ENCODE assay signal across 8 mouse cellular contexts in genomic region chr7:127801010-127801621, GRCm38 (mm10). TPM values are rescaled to one million over a fixed set of nuclear protein-coding genes. Genes with fewer than 3 reads are reported as not detected.
DNase-seq lines count a peak whose midpoint lies in the region; ATAC-seq and TF ChIP-seq lines count a peak whose summit lies in the region.

No protein-coding gene starts in this region.

- H3K4me3 ChIP-seq in lung, adult 2 months (replicated peaks; ENCODE audit: extremely low read depth, low read depth, low read length) = peak overlapping the region; percentile 81
- peak overlapping the region; percentile 41 for H3K4me3 ChIP-seq in heart, embryonic 13.5 days
- H3K4me3 ChIP-seq in liver, embryonic 15.5 days (replicated peaks) = peak overlapping the region; percentile 33

- peaks cover 6% of the 10 kb centered on the region for H3K4me1 ChIP-seq in lung, adult 2 months (ENCODE audit: control insufficient read depth, insufficient read depth, low read length)
- peaks cover 13% of the 10 kb centered on the region for H3K4me1 ChIP-seq in heart, embryonic 13.5 days
- peaks cover 57% of the 10 kb centered on the region for H3K4me1 ChIP-seq in liver, embryonic 15.5 days (replicated peaks)

- peak overlapping the region; percentile 37 for H3K27ac ChIP-seq in heart, embryonic 13.5 days (replicated peaks)
- H3K27ac ChIP-seq in liver, embryonic 15.5 days (replicated peaks) = peak overlapping the region; percentile 67

- 77% methylated on average over 8 of the region's 8 CpGs for WGBS in lung, adult 2 months
- WGBS in heart, embryonic 13.5 days = 90% methylated on average over 8 of the region's 8 CpGs
- WGBS in liver, embryonic 15.5 days (ENCODE audit: insufficient replicate concordance) = 65% methylated on average over 8 of the region's 8 CpGs

- peak overlapping the region; percentile 62 for H3K4me2 ChIP-seq in heart, embryonic 13.5 days
- H3K4me2 ChIP-seq in liver, embryonic 15.5 days = peak overlapping the region; percentile 56

- H3K27me3 ChIP-seq in heart, embryonic 13.5 days (replicated peaks) = no peaks in the 10 kb centered on the region
- H3K27me3 ChIP-seq in liver, embryonic 15.5 days = no peaks in the 10 kb centered on the region

- no peak; the same call in 1 of the 2 replicates for ATAC-seq in heart, embryonic 13.5 days (ENCODE audit: extremely low read depth, insufficient number of reproducible peaks, low FRiP score, low TSS enrichment)
- peak; percentile 4; the same call in 1 of the 2 replicates for ATAC-seq in liver, embryonic 15.5 days (ENCODE audit: insufficient read depth)
- no peak for ATAC-seq in megakaryocyte-erythroid progenitor cell, adult 5-6 weeks (replicated peaks; ENCODE audit: low FRiP score, low TSS enrichment, poor library complexity, severe bottlenecking)

- H3K9ac ChIP-seq in heart, embryonic 13.5 days = peak overlapping the region; percentile 61
- no peak overlapping the region for H3K9ac ChIP-seq in liver, embryonic 15.5 days

- no peak for TF ChIP-seq POLR2A in lung, adult 2 months (IDR thresholded peaks at IDR 0.05; ENCODE audit: borderline replicate concordance, extremely low read depth, low read depth, low read length)

- H3K9me3 ChIP-seq in heart, embryonic 13.5 days = no peaks in the 10 kb centered on the region
- no peaks in the 10 kb centered on the region for H3K9me3 ChIP-seq in liver, embryonic 15.5 days (replicated peaks)

- peaks cover 58% of the 10 kb centered on the region for H3K36me3 ChIP-seq in heart, embryonic 13.5 days
- peaks cover 45% of the 10 kb centered on the region for H3K36me3 ChIP-seq in liver, embryonic 15.5 days (replicated peaks)

- peak; percentile 56 for DNase-seq in adrenal gland, adult 2 months
- no peak for DNase-seq in adrenal gland, postnatal 25 days
- no peak for DNase-seq in lung, adult 2 months
- DNase-seq in lung, postnatal 10 days = no peak
- DNase-seq in retina, postnatal 1 day = no peak

- no peak for TF ChIP-seq CTCF in lung, adult 2 months (IDR thresholded peaks at IDR 0.05; ENCODE audit: insufficient read depth, low read length)

RNA-seq across cellular contexts. Expression of gene Hsd3b7, which starts 0.7 kb away (rescaled TPM):
- 10 to 100 TPM; 45.5 to 46.2 TPM for total RNA-seq in adrenal gland, adult 2 months (2021)
- polyA plus RNA-seq in adrenal gland, adult 2 months (2012; rRNA removed) = 83.9 and 86.5 TPM in 2 replicates
- 49.1 and 66.2 TPM in 2 replicates for total RNA-seq in adrenal gland, postnatal 25 days (2021)
- 79.4 and 81.7 TPM in 2 replicates for polyA plus RNA-seq in lung, adult 2 months (2012; rRNA removed)
- 19.5 and 21.6 TPM in 2 replicates for polyA plus RNA-seq in heart, embryonic 13.5 days (2015; fragmentation: Nextera tagmentation; extraction: Ambion mirVana)
- 55.9 and 75.3 TPM in 2 replicates for polyA plus RNA-seq in liver, embryonic 15.5 days (2015; fragmentation: Nextera tagmentation; extraction: Ambion mirVana)
- total RNA-seq in megakaryocyte-erythroid progenitor cell, adult 5-6 weeks (2014; fragmentation: Nextera tagmentation) = 38.9 and 56.1 TPM in 2 replicates
- total RNA-seq in megakaryocyte-erythroid progenitor cell, adult 5-6 weeks (2017) = 16.8 and 60.3 TPM in 2 replicates

RNA-seq across cellular contexts. Expression of gene Gm49388, which starts 15.7 kb away (rescaled TPM):
- 1 to 10 TPM; 2.2 to 4.6 TPM for total RNA-seq in adrenal gland, adult 2 months (2021)
- not detected in 2 replicates for polyA plus RNA-seq in adrenal gland, adult 2 months (2012; rRNA removed)
- total RNA-seq in adrenal gland, postnatal 25 days (2021) = 4.4 and 6.9 TPM in 2 replicates
- polyA plus RNA-seq in lung, adult 2 months (2012; rRNA removed) = not detected in 2 replicates
- not detected in 2 replicates for polyA plus RNA-seq in heart, embryonic 13.5 days (2015; fragmentation: Nextera tagmentation; extraction: Ambion mirVana)
- polyA plus RNA-seq in liver, embryonic 15.5 days (2015; fragmentation: Nextera tagmentation; extraction: Ambion mirVana) = not detected in 2 replicates
- 1.0 TPM in 1 of 2 replicates, not detected in the other for total RNA-seq in megakaryocyte-erythroid progenitor cell, adult 5-6 weeks (2014; fragmentation: Nextera tagmentation)
- total RNA-seq in megakaryocyte-erythroid progenitor cell, adult 5-6 weeks (2017) = 0.85 TPM in 1 of 2 replicates, not detected in the other

RNA-seq across cellular contexts. Expression of gene Stx4a, which starts 23.0 kb away (rescaled TPM):
- total RNA-seq in adrenal gland, adult 2 months (2021) = 100 to 1,000 TPM in 1 of 2 experiments, 10 to 100 TPM in 1; 79.6 to 102 TPM
- polyA plus RNA-seq in adrenal gland, adult 2 months (2012; rRNA removed) = 52.2 and 54.0 TPM in 2 replicates
- 101 and 122 TPM in 2 replicates for total RNA-seq in adrenal gland, postnatal 25 days (2021)
- 63.5 and 77.9 TPM in 2 replicates for polyA plus RNA-seq in lung, adult 2 months (2012; rRNA removed)
- 39.2 and 48.9 TPM in 2 replicates for polyA plus RNA-seq in heart, embryonic 13.5 days (2015; fragmentation: Nextera tagmentation; extraction: Ambion mirVana)
- 14.6 and 14.9 TPM in 2 replicates for polyA plus RNA-seq in liver, embryonic 15.5 days (2015; fragmentation: Nextera tagmentation; extraction: Ambion mirVana)
- total RNA-seq in megakaryocyte-erythroid progenitor cell, adult 5-6 weeks (2014; fragmentation: Nextera tagmentation) = 67.0 and 84.7 TPM in 2 replicates
- 31.5 and 44.7 TPM in 2 replicates for total RNA-seq in megakaryocyte-erythroid progenitor cell, adult 5-6 weeks (2017)

RNA-seq across cellular contexts. Expression of gene Stx1b, which starts 23.2 kb away (rescaled TPM):
- 1 to 10 TPM; 5.0 to 6.9 TPM for total RNA-seq in adrenal gland, adult 2 months (2021)
- 8.5 and 11.4 TPM in 2 replicates for polyA plus RNA-seq in adrenal gland, adult 2 months (2012; rRNA removed)
- 4.2 and 8.0 TPM in 2 replicates for total RNA-seq in adrenal gland, postnatal 25 days (2021)
- 5.1 and 7.6 TPM in 2 replicates for polyA plus RNA-seq in lung, adult 2 months (2012; rRNA removed)
- polyA plus RNA-seq in heart, embryonic 13.5 days (2015; fragmentation: Nextera tagmentation; extraction: Ambion mirVana) = 1.1 and 1.7 TPM in 2 replicates
- polyA plus RNA-seq in liver, embryonic 15.5 days (2015; fragmentation: Nextera tagmentation; extraction: Ambion mirVana) = 0.43 and 0.44 TPM in 2 replicates
- 0.10 and 3.0 TPM in 2 replicates for total RNA-seq in megakaryocyte-erythroid progenitor cell, adult 5-6 weeks (2014; fragmentation: Nextera tagmentation)
- total RNA-seq in megakaryocyte-erythroid progenitor cell, adult 5-6 weeks (2017) = 0.19 and 4.3 TPM in 2 replicates

RNA-seq across cellular contexts. Expression of gene Setd1a, which starts 24.6 kb away (rescaled TPM):
- 10 to 100 TPM; 36.0 to 42.6 TPM for total RNA-seq in adrenal gland, adult 2 months (2021)
- 12.6 and 15.9 TPM in 2 replicates for polyA plus RNA-seq in adrenal gland, adult 2 months (2012; rRNA removed)
- 36.9 and 49.8 TPM in 2 replicates for total RNA-seq in adrenal gland, postnatal 25 days (2021)
- 10.8 and 15.6 TPM in 2 replicates for polyA plus RNA-seq in lung, adult 2 months (2012; rRNA removed)
- 12.6 and 17.0 TPM in 2 replicates for polyA plus RNA-seq in heart, embryonic 13.5 days (2015; fragmentation: Nextera tagmentation; extraction: Ambion mirVana)
- 9.2 and 9.3 TPM in 2 replicates for polyA plus RNA-seq in liver, embryonic 15.5 days (2015; fragmentation: Nextera tagmentation; extraction: Ambion mirVana)
- total RNA-seq in megakaryocyte-erythroid progenitor cell, adult 5-6 weeks (2014; fragmentation: Nextera tagmentation) = 83.0 and 94.4 TPM in 2 replicates
- 10.6 and 19.5 TPM in 2 replicates for total RNA-seq in megakaryocyte-erythroid progenitor cell, adult 5-6 weeks (2017)
